Mouse (Mus musculus) natural killer cell, adult 2 months (primary cell): Measurements from ENCODE around the gene Kcnk2.

Experiments
- DNase-seq, 2 experiments: peaks; one replicate each; pipeline ENCODE4 v3.0.0; 2022; ENCODE audit warnings: low spot score in 2 of 2

The Kcnk2 gene

GRCm38 (mm10) chr1:189343301-189344251 lies 58.5 kb downstream of the Kcnk2 start:
- no peak for DNase-seq

DNA sequence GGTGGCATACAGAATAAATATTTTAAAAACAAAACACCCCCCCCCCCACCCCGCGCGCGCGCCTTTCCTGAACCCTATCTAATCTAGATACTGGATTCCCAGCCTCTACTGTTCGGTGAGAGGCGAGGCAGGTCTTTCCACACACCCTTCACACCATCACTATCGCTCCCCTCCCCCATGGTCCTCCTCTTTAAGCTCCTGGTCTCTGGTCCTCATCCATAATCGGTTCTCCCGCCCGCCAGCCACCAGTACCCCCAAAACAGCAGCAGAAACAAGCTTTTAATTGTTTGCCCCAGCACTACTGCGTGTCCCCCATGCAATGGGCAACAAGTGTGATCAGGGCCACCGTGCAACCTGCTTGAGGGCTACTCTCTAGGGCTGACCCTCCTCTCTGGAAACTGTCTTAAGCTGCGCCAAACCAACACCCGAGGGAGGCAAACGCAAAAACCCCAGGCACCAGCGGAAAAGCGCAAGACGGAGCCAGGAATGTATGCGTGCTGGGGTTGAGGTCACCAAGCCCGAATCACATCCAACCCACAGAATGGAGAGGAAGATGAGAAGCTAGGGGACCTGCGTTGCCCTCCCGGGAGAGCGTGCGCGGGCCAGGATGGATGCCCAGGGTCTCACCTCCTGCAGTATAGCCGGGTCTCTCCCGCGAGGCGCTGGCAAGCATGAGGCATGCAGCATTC lies 59.5 kb downstream of the Kcnk2 start:
- no peak for DNase-seq

GRCm38 (mm10) chr1:189341381-189341917 lies 60.6 kb downstream of the Kcnk2 start:
- no peak for DNase-seq

DNA sequence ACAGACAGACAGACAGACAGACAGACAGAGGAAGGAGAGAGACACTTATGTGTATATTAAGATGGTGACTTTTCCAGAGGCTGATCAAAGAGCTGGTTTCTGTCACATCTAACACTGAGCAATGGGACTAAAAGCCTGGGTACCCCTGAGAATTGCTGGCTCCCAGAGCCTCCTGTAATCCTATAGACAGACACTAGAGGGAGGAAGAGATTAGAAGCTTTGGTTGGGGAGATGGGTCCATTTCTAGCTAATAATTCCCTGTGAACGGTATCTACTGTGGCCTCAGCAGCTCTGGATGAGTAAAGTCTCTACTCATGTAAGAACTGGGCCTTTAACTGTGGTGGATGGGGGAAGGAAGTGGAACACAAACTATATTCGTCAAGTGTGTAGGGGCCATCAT lies 86.2 kb downstream of the Kcnk2 start:
- DNase-seq, result no peak

GRCm38 (mm10) chr1:189314495-189314894 lies 87.6 kb downstream of the Kcnk2 start:
- no peak for DNase-seq

- no peak for DNase-seq
These were observed 88.3 kb downstream of the Kcnk2 start for GRCm38 (mm10) chr1:189313750-189314149.

GRCm38 (mm10) chr1:189310145-189310544 lies 91.9 kb downstream of the Kcnk2 start:
- DNase-seq, result no peak

DNA sequence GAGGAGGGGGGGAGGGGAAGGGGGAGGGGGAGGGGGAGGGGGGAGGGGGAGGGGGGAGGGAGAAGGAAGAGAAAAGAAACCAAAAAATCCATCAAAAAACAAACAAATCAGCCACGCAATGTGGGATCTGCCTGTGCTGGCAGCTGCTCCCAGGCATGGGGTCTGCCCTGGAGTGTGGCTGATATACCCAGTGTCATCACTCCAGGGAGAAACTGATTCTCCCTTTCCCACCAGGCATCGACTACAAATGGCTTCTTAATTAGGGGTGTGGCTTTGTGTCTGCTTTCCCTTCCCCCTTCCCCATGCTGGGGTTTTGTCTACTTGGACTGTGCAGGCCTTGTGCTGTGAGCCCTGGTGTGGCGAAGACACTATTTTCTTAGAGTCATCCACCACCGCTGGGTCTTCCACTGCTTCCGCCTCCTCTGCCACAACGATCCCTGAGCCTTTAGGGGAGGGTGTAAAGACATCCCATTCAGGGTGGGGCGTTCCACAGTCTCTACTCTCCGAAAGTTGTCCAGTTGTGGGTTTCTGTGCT lies 97.0 kb downstream of the Kcnk2 start:
- no peak for DNase-seq

- no peak for DNase-seq
These were observed 99.1 kb downstream of the Kcnk2 start for GRCm38 (mm10) chr1:189303001-189303400.

DNA sequence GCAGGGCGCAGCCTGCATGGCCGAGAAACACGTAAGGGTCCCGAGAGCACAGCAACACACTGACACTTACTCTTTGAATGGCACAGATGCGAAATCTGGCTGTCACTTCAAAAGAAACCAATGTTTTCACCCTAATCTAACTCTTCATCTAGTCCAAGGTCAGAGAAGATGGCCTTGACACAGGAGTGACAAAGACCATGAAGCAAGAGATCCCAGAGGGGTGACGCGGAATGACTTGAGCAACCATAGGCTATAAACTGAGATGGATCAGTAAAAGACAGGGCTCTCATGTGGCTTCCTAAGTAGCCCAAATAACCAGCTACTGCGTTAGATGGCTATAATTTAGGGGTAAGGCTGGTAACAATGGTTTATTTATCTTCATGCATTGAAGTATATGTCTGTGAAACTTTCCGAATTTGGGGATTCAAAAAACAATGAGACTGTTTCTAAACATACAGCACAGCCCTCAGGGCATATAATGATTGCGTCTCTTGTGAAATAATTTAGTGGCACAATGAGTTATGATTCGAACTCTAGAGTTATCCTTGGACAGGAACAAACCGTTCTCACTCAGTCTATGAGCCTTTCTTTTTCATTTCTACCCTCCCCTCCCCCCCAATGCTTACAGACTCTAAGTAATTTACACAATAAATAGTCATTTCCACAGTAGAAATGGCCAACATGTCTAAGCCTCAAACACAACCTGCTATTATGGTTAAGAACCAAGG lies 108.2 kb downstream of the Kcnk2 start:
- DNase-seq, result no peak

- no peak for DNase-seq
These were observed 111.2 kb downstream of the Kcnk2 start for GRCm38 (mm10) chr1:189290885-189291284.

- no peak for DNase-seq
These were observed 113.1 kb downstream of the Kcnk2 start for GRCm38 (mm10) chr1:189288948-189289347.

GRCm38 (mm10) chr1:189272281-189272680 lies 129.8 kb downstream of the Kcnk2 start:
- no peak for DNase-seq

GRCm38 (mm10) chr1:189253631-189254030 lies 148.4 kb downstream of the Kcnk2 start:
- DNase-seq, result no peak

- no peak for DNase-seq
These were observed 148.9 kb downstream of the Kcnk2 start for GRCm38 (mm10) chr1:189253207-189253606.

GRCm38 (mm10) chr1:189243206-189243605 lies 158.9 kb downstream of the Kcnk2 start:
- DNase-seq, result peak in 1 of 2 experiments; percentile 68

GRCm38 (mm10) chr1:189235261-189235660 lies 166.8 kb downstream of the Kcnk2 start:
- no peak for DNase-seq

DNA sequence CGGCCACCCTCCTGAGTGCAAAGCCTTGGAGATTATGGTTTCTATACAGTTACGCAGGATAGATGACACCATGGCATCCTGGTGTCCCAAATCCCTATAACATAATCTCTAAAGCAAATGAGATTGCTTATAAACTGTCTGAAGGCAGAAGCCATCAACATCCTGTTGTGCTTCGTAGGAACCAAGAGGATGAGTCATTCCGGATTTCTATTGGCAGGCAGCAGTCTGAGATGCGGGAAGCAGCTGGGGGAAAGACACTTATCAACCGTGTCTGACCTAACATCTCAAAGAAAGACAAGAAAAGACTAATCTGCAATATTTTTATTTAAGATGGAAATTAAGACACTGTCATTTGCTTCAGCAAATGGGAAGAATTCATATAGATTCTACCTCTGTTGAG lies 169.2 kb downstream of the Kcnk2 start:
- DNase-seq, result no peak

GRCm38 (mm10) chr1:189228222-189229084 lies 173.6 kb downstream of the Kcnk2 start:
- no peak for DNase-seq

DNA sequence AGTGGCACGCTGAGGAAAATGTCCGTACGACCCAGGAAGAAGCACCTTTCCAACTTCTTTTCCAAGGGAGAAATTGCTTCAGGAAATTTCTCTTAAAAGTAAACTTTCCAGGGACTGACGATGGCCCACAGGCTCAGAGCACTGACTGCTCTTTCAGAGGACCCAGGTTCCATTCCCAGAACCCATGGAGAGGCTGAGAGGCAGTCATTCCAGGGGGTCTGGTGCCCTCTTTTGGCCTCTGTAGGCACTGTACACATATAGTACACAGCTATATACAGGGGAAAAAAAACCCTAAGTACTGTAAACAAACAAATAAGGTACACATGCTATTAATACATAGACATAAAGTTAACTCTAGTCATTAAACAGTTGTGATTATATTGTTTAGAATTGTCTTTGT lies 174.6 kb downstream of the Kcnk2 start:
- no peak for DNase-seq

DNA sequence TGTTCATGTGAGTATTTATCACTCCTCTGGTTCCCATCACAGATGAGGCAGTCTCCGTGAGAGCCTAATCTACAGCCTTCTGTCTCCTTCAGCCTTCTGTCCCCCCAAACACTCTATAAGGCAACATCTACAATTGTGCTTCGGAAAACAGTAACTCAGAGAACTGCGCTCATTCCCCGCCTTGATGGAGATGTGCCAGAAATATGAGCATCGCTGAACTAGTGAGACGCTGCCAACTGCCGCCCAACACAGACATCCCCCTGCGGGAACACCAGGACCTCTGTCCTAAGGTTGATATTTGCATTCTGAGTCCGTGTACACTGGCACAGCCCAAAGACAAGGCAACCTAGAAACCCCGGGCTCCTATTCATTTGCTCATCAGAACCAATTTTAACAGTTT lies 183.0 kb downstream of the Kcnk2 start:
- DNase-seq, result no peak
